Mouse (Mus musculus): ENCODE results near the gene Pls1.

The Pls1 gene

GRCm38 (mm10) chr9:95801610-95802451 lies 43.3 kb downstream of the Pls1 start:
- DNase-seq: no peak

GRCm38 (mm10) chr9:95796323-95796722 lies 48.8 kb downstream of the Pls1 start:
- DNase-seq: no peak

- no peak for DNase-seq
These were observed 49.3 kb downstream of the Pls1 start for GRCm38 (mm10) chr9:95795844-95796243.

- peak; percentile 18 for DNase-seq
These were observed 49.9 kb downstream of the Pls1 start for GRCm38 (mm10) chr9:95795077-95795784.

GRCm38 (mm10) chr9:95793986-95794744 lies 50.9 kb downstream of the Pls1 start:
- DNase-seq: peak; percentile 76

GRCm38 (mm10) chr9:95784888-95785511 lies 60.1 kb downstream of the Pls1 start:
- DNase-seq: no peak

GRCm38 (mm10) chr9:95783646-95784293 lies 61.3 kb downstream of the Pls1 start:
- no peak for DNase-seq

- DNase-seq: no peak
These were observed 73.4 kb downstream of the Pls1 start for GRCm38 (mm10) chr9:95771671-95772070.

- no peak for DNase-seq
These were observed 81.9 kb downstream of the Pls1 start for GRCm38 (mm10) chr9:95763218-95763617.

- DNase-seq: no peak
These were observed 82.9 kb downstream of the Pls1 start for GRCm38 (mm10) chr9:95762228-95762627.

- peak; percentile 51 for DNase-seq
These were observed 83.7 kb downstream of the Pls1 start for GRCm38 (mm10) chr9:95761381-95761780.

GRCm38 (mm10) chr9:95750746-95751145 lies 94.4 kb downstream of the Pls1 start:
- DNase-seq: no peak

GRCm38 (mm10) chr9:95750037-95750511 lies 95.0 kb downstream of the Pls1 start, which contains the start of gene Trpc1:
Gene Trpc1, minus strand, starts transcription at chr9:95750375.
- DNase-seq: peak; percentile 71

GRCm38 (mm10) chr9:95749461-95749928 lies 95.6 kb downstream of the Pls1 start:
- peak; percentile 33 for DNase-seq

- peak; percentile 29 for DNase-seq
These were observed 97.8 kb downstream of the Pls1 start for GRCm38 (mm10) chr9:95747298-95747697.

- peak; percentile 36 for DNase-seq
These were observed 100.1 kb downstream of the Pls1 start for GRCm38 (mm10) chr9:95744845-95745613.

GRCm38 (mm10) chr9:95736238-95736637 lies 108.9 kb downstream of the Pls1 start:
- DNase-seq: no peak

GRCm38 (mm10) chr9:95712574-95712973 lies 132.5 kb downstream of the Pls1 start:
- DNase-seq: no peak

GRCm38 (mm10) chr9:95708943-95709342 lies 136.2 kb downstream of the Pls1 start:
- no peak for DNase-seq

GRCm38 (mm10) chr9:95705371-95705770 lies 139.7 kb downstream of the Pls1 start:
- DNase-seq: no peak

GRCm38 (mm10) chr9:95704078-95704477 lies 141.0 kb downstream of the Pls1 start:
- DNase-seq: no peak
